Mouse (Mus musculus) lung, embryonic 14.5 days (tissue): ENCODE results near the gene Olfr1411. TPM values are rescaled to one million over a fixed set of nuclear protein-coding genes. Genes with fewer than 3 reads are reported as not detected.
A peak's percentile ranks its signal among the peaks of the same experiment; 100 is the strongest.

Experiments used
- ATAC-seq: fragments of 200-750 bp; cut with Nextera tagmentation; 2 replicates; pipeline ENCODE4 v1.8.0; 2017; ENCODE audit warnings: mild to moderate bottlenecking, moderate TSS enrichment, moderate library complexity; ENCODE audit not compliant: insufficient read depth
- DNase-seq: peaks from one replicate; pipeline ENCODE4 v3.0.0-alpha.2; 2015
- H3K27ac ChIP-seq: fragments of 300-500 bp; sonication (generic); 2 replicates; pipeline ENCODE4 v1.5.1; 2014; ENCODE audit warnings: low read depth, mild to moderate bottlenecking, moderate library complexity
- H3K27me3 ChIP-seq: fragments of 300-500 bp; sonication (generic); 2 replicates; pipeline ENCODE4 v1.6.1; 2014; ENCODE audit warnings: low read length, control low read depth; ENCODE audit not compliant: insufficient read depth
- H3K36me3 ChIP-seq: fragments of 300-500 bp; sonication (generic); 2 replicates; pipeline ENCODE4 v1.6.1; 2014; ENCODE audit warnings: control low read depth; ENCODE audit not compliant: insufficient read depth
- H3K4me1 ChIP-seq: fragments of 300-500 bp; sonication (generic); 2 replicates; pipeline ENCODE4 v1.6.1; 2014; ENCODE audit warnings: antibody characterized with exemption, control low read depth; ENCODE audit not compliant: insufficient read depth
- H3K4me2 ChIP-seq: fragments of 300-500 bp; sonication (generic); 2 replicates; pipeline ENCODE4 v1.6.1; 2014; ENCODE audit warnings: mild to moderate bottlenecking
- H3K4me3 ChIP-seq: fragments of 300-500 bp; sonication (generic); 2 replicates; pipeline ENCODE4 v1.5.1; 2014; ENCODE audit warnings: low read depth, low read length
- H3K9ac ChIP-seq: fragments of 300-500 bp; sonication (generic); 2 replicates; pipeline ENCODE4 v1.6.1; 2014
- H3K9me3 ChIP-seq: fragments of 300-500 bp; sonication (generic); 2 replicates; pipeline ENCODE4 v1.6.1; 2016; ENCODE audit warnings: low read depth, low read length, control low read depth
- CTCF ChIP-seq: IDR thresholded peaks from 2 replicates; pipeline ENCODE4 v1.5.1; 2016; ENCODE audit warnings: antibody characterized with exemption, low read depth
- WGBS: fragments of 180-500 bp; shearing (Covaris S2); extraction: QIAGEN DNeasy Blood & Tissue Kit; methylation state at CpG from one replicate; pipeline ENCODE4 v1.1.7; 2014; 5-methylcytosine and 5-hydroxymethylcytosine counted together
- polyA plus RNA-seq: library from polyadenylated mRNA; unstranded; fragments of >200 nt; fragmentation: Nextera tagmentation; extraction: Ambion mirVana; gene quantifications from 2 replicates; pipeline ENCODE4 v1.2.1, GENCODE M21; 2014

The Olfr1411 gene
- polyA plus RNA-seq = not detected in 2 replicates

DNA sequence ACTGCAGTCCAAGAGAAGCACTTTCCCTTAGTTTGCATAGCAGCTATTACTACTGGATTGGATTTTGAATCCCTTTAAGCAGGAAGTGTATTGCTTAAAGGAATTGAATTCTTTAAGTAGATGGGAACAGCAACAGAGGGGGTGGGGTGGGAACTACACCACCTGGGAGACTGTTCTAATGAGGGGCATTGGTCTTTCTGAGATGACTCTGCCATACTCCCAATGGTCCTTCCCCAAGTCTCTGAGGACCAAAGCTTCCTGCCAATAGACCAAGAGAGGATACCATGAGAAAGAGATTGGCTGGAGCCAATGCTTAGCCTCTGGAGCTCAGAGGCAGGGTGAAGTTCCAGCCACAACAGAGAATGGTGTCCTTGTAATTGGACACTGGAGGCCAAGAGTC is at the start of gene Olfr1411:
Gene Olfr1411 (plus strand): TSS at position 301 of the 400 bp plus-strand sequence.
- Histone ChIP-seq H3K4me1 (no peaks in the 10 kb centered on the region), H3K9ac (no peak within 1 kb of the TSS), H3K36me3 (no peaks in the 10 kb centered on the region), H3K27me3 (no peaks in the 10 kb centered on the region), H3K9me3 (no peaks in the 10 kb centered on the region), H3K27ac (no peak within 1 kb of the TSS), H3K4me2 (no peak within 1 kb of the TSS), H3K4me3 (no peak within 1 kb of the TSS)
- ATAC-seq (no peak), DNase-seq (no peak)
- no peak for TF ChIP-seq CTCF

DNA sequence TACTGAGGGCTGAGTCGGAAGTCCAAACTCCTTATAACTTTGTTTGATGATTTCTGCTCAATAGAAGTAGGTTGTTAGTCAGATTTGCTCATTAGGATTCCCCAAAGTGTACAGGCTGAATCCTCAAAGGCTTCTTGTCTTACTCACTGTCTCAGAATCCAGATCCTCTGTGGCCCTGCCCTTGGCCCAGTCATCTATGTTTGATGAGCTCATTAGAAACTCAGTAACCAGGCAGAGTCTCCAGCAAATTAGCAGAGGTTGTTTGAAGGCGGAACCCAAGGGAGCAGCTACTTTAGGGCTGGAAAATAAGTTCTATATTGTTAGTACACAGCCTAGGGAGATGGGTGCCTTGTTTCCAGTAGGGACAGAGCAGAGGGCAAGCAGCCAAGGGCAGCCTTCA is 48.3 kb upstream of the Olfr1411 start:
- no peak overlapping the region for H3K4me3 ChIP-seq
- H3K4me1 ChIP-seq = no peaks in the 10 kb centered on the region
- H3K36me3 ChIP-seq = no peaks in the 10 kb centered on the region
- H3K9ac ChIP-seq = no peak overlapping the region
- no peak for DNase-seq
- no peak for ATAC-seq
- WGBS = 73% methylated on average over 2 of the region's 2 CpGs
- no peak overlapping the region for H3K27ac ChIP-seq
- H3K27me3 ChIP-seq = no peaks in the 10 kb centered on the region
- H3K9me3 ChIP-seq = no peaks in the 10 kb centered on the region
- TF ChIP-seq CTCF = no peak
- no peak overlapping the region for H3K4me2 ChIP-seq

DNA sequence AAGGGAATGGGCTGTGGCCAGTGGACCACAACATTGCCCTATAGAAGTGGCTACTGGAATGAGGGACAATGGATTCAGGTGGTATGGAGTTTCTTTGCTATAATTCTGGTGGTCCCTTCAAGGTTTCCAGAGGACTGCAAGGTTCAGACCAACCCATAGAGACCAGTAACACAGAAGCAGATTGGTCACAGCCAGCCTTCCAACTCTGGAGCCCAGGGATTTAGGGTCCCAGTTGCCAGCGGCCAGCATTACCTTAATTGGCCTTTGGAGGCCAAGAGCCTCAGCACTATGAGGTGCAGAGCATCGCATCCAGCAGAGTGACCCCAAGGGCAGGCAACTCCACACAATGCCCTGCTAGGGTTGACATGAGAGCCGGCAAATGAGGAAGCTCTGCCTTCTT is 23.2 kb upstream of the Olfr1411 start, which contains the start of gene Olfr1413:
Gene Olfr1413 (plus strand): TSS at position 301 of the 400 bp plus-strand sequence.
- Histone ChIP-seq H3K27me3 (no peaks in the 10 kb centered on the region), H3K4me2 (no peak within 1 kb of the TSS), H3K36me3 (no peaks in the 10 kb centered on the region), H3K9ac (no peak within 1 kb of the TSS), H3K4me1 (no peaks in the 10 kb centered on the region), H3K9me3 (no peaks in the 10 kb centered on the region), H3K4me3 (no peak within 1 kb of the TSS), H3K27ac (no peak within 1 kb of the TSS)
- DNase-seq = no peak
- no peak for ATAC-seq
- 73% methylated on average over 3 of the region's 3 CpGs for WGBS
- no peak for TF ChIP-seq CTCF

- WGBS = 78% methylated on average over 2 of the region's 2 CpGs
- no peak within 1 kb of the TSS for H3K4me2 ChIP-seq
- H3K9me3 ChIP-seq = no peaks in the 10 kb centered on the region
- H3K9ac ChIP-seq = no peak within 1 kb of the TSS
- ATAC-seq (no peak), DNase-seq (no peak)
- TF ChIP-seq CTCF = no peak
- no peaks in the 10 kb centered on the region for H3K27me3 ChIP-seq
- no peak within 1 kb of the TSS for H3K27ac ChIP-seq
- H3K36me3 ChIP-seq = no peaks in the 10 kb centered on the region
- no peak within 1 kb of the TSS for H3K4me3 ChIP-seq
- H3K4me1 ChIP-seq = no peaks in the 10 kb centered on the region
These were observed 8.7 kb upstream of the Olfr1411 start, which contains the start of gene Olfr1412 for GRCm38 (mm10) chr1:92585479-92585878. Gene Olfr1412 (plus strand): TSS chr1:92585779.

- no peak for TF ChIP-seq CTCF
- ATAC-seq (no peak), DNase-seq (no peak)
- WGBS = 65% methylated on average over 3 of the region's 3 CpGs
- Histone ChIP-seq H3K4me3 (no peak overlapping the region), H3K4me2 (no peak overlapping the region), H3K27me3 (no peaks in the 10 kb centered on the region), H3K4me1 (no peaks in the 10 kb centered on the region), H3K9me3 (no peaks in the 10 kb centered on the region), H3K36me3 (no peaks in the 10 kb centered on the region), H3K9ac (no peak overlapping the region), H3K27ac (no peak overlapping the region)
These were observed 1.8 kb downstream of the Olfr1411 start for GRCm38 (mm10) chr1:92596019-92596418.

- 81% methylated on average over 1 of the region's 1 CpGs for WGBS
These were observed 11.3 kb downstream of the Olfr1411 start, which contains the start of gene Olfr1410 for GRCm38 (mm10) chr1:92605482-92605881. Gene Olfr1410 (plus strand): TSS chr1:92605782.

DNA sequence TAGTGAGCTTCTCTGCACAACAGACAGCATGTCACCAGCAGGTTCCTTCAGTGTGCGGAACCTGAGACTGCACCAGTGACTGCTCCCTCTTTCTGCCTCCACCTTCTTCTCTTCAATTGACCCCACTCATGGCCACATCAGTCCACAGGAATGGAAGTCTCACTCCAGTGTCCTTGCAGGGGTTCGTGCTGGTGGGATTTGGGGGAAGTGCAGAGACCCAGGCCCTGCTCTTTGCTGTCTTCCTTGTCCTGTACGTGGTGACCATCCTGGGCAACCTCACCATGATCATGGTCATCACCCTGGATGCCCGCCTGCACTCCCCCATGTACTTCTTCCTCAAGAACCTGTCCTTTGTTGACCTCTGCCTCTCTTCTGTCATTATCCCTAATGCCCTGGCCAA is 13.5 kb downstream of the Olfr1411 start:
- H3K4me3 ChIP-seq = no peak overlapping the region
- no peaks in the 10 kb centered on the region for H3K27me3 ChIP-seq
- no peaks in the 10 kb centered on the region for H3K36me3 ChIP-seq
- 70% methylated on average over 4 of the region's 4 CpGs for whole genome bisulfite sequencing
- TF ChIP-seq CTCF = no peak
- ATAC-seq = no peak
- no peaks in the 10 kb centered on the region for H3K4me1 ChIP-seq
- no peak overlapping the region for H3K27ac ChIP-seq
- H3K9me3 ChIP-seq = no peaks in the 10 kb centered on the region
- no peak for DNase-seq
- no peak overlapping the region for H3K9ac ChIP-seq
- no peak overlapping the region for H3K4me2 ChIP-seq

More at GRCm38 (mm10) chr1:92605482-92605881, 11.3 kb downstream of the Olfr1411 start, which contains the start of gene Olfr1410:
- no peaks in the 10 kb centered on the region for H3K36me3 ChIP-seq
- H3K4me2 ChIP-seq = no peak within 1 kb of the TSS
- H3K4me3 ChIP-seq = no peak within 1 kb of the TSS
- no peaks in the 10 kb centered on the region for H3K27me3 ChIP-seq
- DNase-seq = no peak
- H3K27ac ChIP-seq = no peak within 1 kb of the TSS
- TF ChIP-seq CTCF = no peak
- no peaks in the 10 kb centered on the region for H3K4me1 ChIP-seq
- H3K9ac ChIP-seq = no peak within 1 kb of the TSS
- no peak for ATAC-seq
- no peaks in the 10 kb centered on the region for H3K9me3 ChIP-seq

- no peak overlapping the region for H3K4me3 ChIP-seq
- H3K4me2 ChIP-seq = no peak overlapping the region
- no peaks in the 10 kb centered on the region for H3K36me3 ChIP-seq
- no peak overlapping the region for H3K27ac ChIP-seq
- H3K9me3 ChIP-seq = no peaks in the 10 kb centered on the region
- no peaks in the 10 kb centered on the region for H3K27me3 ChIP-seq
- peak; percentile 80 for TF ChIP-seq CTCF
- WGBS = 2% methylated on average over 5 of the region's 5 CpGs
- no peak for ATAC-seq
- H3K9ac ChIP-seq = no peak overlapping the region
- H3K4me1 ChIP-seq = no peaks in the 10 kb centered on the region
- peak; percentile 72 for DNase-seq
These were observed 16.8 kb downstream of the Olfr1411 start for GRCm38 (mm10) chr1:92611008-92611407.
